Mouse (Mus musculus) heart, postnatal 0 days (tissue): ENCODE measurements at regions not wholly inside any gene's neighbourhood (a gene's known extent, or its start where the extent isn't known, plus 50 kb on each side); places are given as distances from the start of the nearest gene placed in this dataset.

ENCODE experiments used
- CTCF ChIP-seq: IDR thresholded peaks from 2 replicates; pipeline ENCODE4 v1.5.1; 2016; ENCODE audit warnings: antibody characterized with exemption, control low read depth, low read depth
- EP300 ChIP-seq: IDR thresholded peaks from 2 replicates; pipeline ENCODE4 v1.6.1; 2016; ENCODE audit warnings: antibody characterized with exemption, low read depth

DNA sequence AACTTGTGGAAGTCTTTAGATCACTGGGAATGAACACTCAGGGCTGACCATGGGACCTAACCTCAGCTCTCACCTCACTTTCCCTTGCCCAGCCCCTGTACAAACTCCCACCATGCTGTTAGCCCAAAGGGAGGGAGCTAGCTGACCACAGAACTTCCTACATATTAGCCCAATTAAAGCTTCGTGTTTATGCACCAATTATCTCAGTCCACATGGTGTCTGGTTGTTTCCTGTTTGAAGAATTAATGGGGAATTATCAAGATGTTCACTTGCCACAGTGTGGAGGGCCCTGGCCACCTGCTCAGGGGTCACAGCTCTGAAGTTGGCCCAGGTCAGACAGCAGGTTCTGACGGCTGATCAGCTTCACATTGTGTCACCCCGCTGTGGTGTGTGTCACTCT lies 402.5 kb downstream of the Matn1 start:
- no peak for TF ChIP-seq CTCF
- TF ChIP-seq EP300 = no peak
